14 mouse cellular contexts compared by ENCODE assay signal in the genomic region with DNA sequence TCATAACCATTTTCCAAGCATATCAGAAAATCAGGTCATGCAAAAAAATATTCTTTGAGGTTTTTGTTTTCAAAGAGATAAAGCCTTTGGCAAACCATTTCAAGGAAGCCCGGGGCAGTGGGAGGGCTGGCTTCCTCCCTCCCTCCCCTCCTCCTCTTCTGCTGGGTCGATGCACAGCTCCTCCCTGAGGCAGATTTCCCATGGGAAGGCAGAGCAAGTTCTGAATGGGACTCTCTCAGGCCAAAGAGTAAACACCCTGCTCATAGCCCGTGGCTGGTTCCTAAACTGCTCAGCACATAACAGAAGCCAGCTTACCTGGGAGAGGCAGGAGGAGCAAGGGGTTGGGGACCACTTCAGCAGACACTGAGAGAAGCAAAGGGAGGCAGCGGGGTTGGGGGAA.
A peak's percentile ranks its signal among the peaks of the same experiment; 100 is the strongest.
DNase-seq lines count a peak whose midpoint lies in the region; ATAC-seq lines count a peak whose summit lies in the region.
"Had no signal": no experiment of that assay in that cellular context is flagged by ENCODE, and none has a peak within 500 bp of the region (broad histone marks: within the 10 kb centered on the region; RNA-seq: fewer than 3 reads in every experiment).

No protein-coding gene starts in this region.

- H3K36me3 ChIP-seq in heart, embryonic 12.5 days = no peaks in the 10 kb centered on the region
- no peaks in the 10 kb centered on the region for H3K36me3 ChIP-seq in midbrain, embryonic 14.5 days (ENCODE audit: control insufficient read depth, insufficient read depth, low read length)
- H3K36me3 ChIP-seq in midbrain, embryonic 16.5 days (ENCODE audit: control insufficient read depth, insufficient read depth, low read length) = no peaks in the 10 kb centered on the region
- H3K36me3 ChIP-seq: embryonic facial prominence, embryonic 13.5 days; limb, embryonic 13.5 days had no signal

- H3K4me1 ChIP-seq in heart, embryonic 12.5 days (replicated peaks) = peaks cover 24% of the 10 kb centered on the region
- H3K4me1 ChIP-seq in midbrain, embryonic 14.5 days (ENCODE audit: control insufficient read depth, insufficient read depth, low read length) = no peaks in the 10 kb centered on the region
- H3K4me1 ChIP-seq in midbrain, embryonic 16.5 days (ENCODE audit: control insufficient read depth, insufficient read depth, low read length) = no peaks in the 10 kb centered on the region

- DNase-seq in heart, adult 11 months = peak; percentile 94
- peak; percentile 21 for DNase-seq in midbrain, embryonic 14.5 days
- peak; percentile 50 to 67 for DNase-seq in kidney, postnatal 4 days
- no peak for DNase-seq in thymus, postnatal 25 days
- DNase-seq in left cerebral cortex, postnatal 36 days (ENCODE audit: low spot score in 2 of 2) = no peak
- DNase-seq: cerebellum, postnatal 14 days; forebrain, postnatal 0 days; lung, embryonic 14.5 days had no signal

- no peak for ATAC-seq in heart, embryonic 12.5 days (ENCODE audit: insufficient number of reproducible peaks, low FRiP score)
- ATAC-seq in midbrain, embryonic 14.5 days (ENCODE audit: low FRiP score, low TSS enrichment) = no peak
- ATAC-seq in midbrain, embryonic 16.5 days = no peak
- no peak for ATAC-seq in frontal cortex, adult (ENCODE audit: low TSS enrichment)
- ATAC-seq: forebrain, postnatal 0 days; hindbrain, embryonic 16.5 days had no signal

- no peak overlapping the region for H3K9ac ChIP-seq in heart, embryonic 12.5 days
- H3K9ac ChIP-seq in midbrain, embryonic 14.5 days (replicated peaks; ENCODE audit: low read length) = no peak overlapping the region
- no peak overlapping the region for H3K9ac ChIP-seq in midbrain, embryonic 16.5 days (ENCODE audit: low read depth, low read length)
- H3K9ac ChIP-seq: embryonic facial prominence, embryonic 13.5 days; forebrain, postnatal 0 days; limb, embryonic 13.5 days; lung, embryonic 14.5 days had no signal

- no peak overlapping the region for H3K27ac ChIP-seq in heart, embryonic 12.5 days (ENCODE audit: poor library complexity, severe bottlenecking)
- no peak overlapping the region for H3K27ac ChIP-seq in midbrain, embryonic 14.5 days (replicated peaks; ENCODE audit: low read depth, low read length)
- H3K27ac ChIP-seq in midbrain, embryonic 16.5 days (ENCODE audit: low read length) = no peak overlapping the region
- H3K27ac ChIP-seq: embryonic facial prominence, embryonic 13.5 days; limb, embryonic 13.5 days had no signal

- no peak overlapping the region for H3K4me2 ChIP-seq in heart, embryonic 12.5 days
- H3K4me2 ChIP-seq in midbrain, embryonic 14.5 days (ENCODE audit: low read length) = no peak overlapping the region
- H3K4me2 ChIP-seq in midbrain, embryonic 16.5 days (ENCODE audit: low read length) = no peak overlapping the region
- H3K4me2 ChIP-seq: embryonic facial prominence, embryonic 13.5 days; limb, embryonic 13.5 days; lung, embryonic 14.5 days had no signal

- no peaks in the 10 kb centered on the region for H3K27me3 ChIP-seq in heart, embryonic 12.5 days (replicated peaks)
- H3K27me3 ChIP-seq in midbrain, embryonic 14.5 days (ENCODE audit: control insufficient read depth, insufficient read depth, low read length) = no peaks in the 10 kb centered on the region
- H3K27me3 ChIP-seq in midbrain, embryonic 16.5 days (ENCODE audit: control insufficient read depth, insufficient read depth, low read depth, low read length) = no peaks in the 10 kb centered on the region
- H3K27me3 ChIP-seq: embryonic facial prominence, embryonic 13.5 days; limb, embryonic 13.5 days had no signal

- no peak overlapping the region for H3K4me3 ChIP-seq in heart, embryonic 12.5 days
- no peak overlapping the region for H3K4me3 ChIP-seq in midbrain, embryonic 14.5 days (replicated peaks; ENCODE audit: low read depth, low read length)
- H3K4me3 ChIP-seq in midbrain, embryonic 16.5 days (ENCODE audit: low read depth, low read length) = no peak overlapping the region
- H3K4me3 ChIP-seq: embryonic facial prominence, embryonic 13.5 days; limb, embryonic 13.5 days had no signal

- intact Hi-C loops in left cerebral cortex, postnatal 36 days (cut with DNase I) = no loop called here

- 29% methylated on average over 4 of the region's 4 CpGs for whole genome bisulfite sequencing in heart, embryonic 12.5 days
- 19% methylated on average over 4 of the region's 4 CpGs for WGBS in midbrain, embryonic 14.5 days
- WGBS in midbrain, embryonic 16.5 days = 23% methylated on average over 4 of the region's 4 CpGs

- no peaks in the 10 kb centered on the region for H3K9me3 ChIP-seq in heart, embryonic 12.5 days (replicated peaks)
- no peaks in the 10 kb centered on the region for H3K9me3 ChIP-seq in midbrain, embryonic 14.5 days (ENCODE audit: control insufficient read depth, low read length)
- H3K9me3 ChIP-seq in midbrain, embryonic 16.5 days (replicated peaks; ENCODE audit: control insufficient read depth, low read length, poor library complexity, severe bottlenecking) = no peaks in the 10 kb centered on the region
- H3K9me3 ChIP-seq: embryonic facial prominence, embryonic 13.5 days; limb, embryonic 13.5 days had no signal

Comparison
In these comparisons a context has a peak if more than half of its experiments do, and no peak if none do; other contexts are left out.
1. DNase-seq: peak in heart, adult 11 months (single experiment), midbrain, embryonic 14.5 days (single experiment) and kidney, postnatal 4 days (2 of 2); none in thymus, postnatal 25 days (single experiment) and left cerebral cortex, postnatal 36 days (0 of 2).